Mouse (Mus musculus) brain, embryonic 14.5 days (tissue): ENCODE data around the gene Arl8a.

Experiments
- CTCF ChIP-seq: fragments of 200-500 bp; IDR thresholded peaks from 2 replicates; pipeline ENCODE4 v1.5.1; 2012; ENCODE audit warnings: inconsistent platforms, mild to moderate bottlenecking, moderate library complexity, borderline replicate concordance; ENCODE audit not compliant: insufficient read depth, insufficient read length; ENCODE audit errors: extremely low read depth
- POLR2A ChIP-seq: fragments of 200-500 bp; IDR thresholded peaks from 2 replicates; pipeline ENCODE4 v1.6.1; 2012; ENCODE audit warnings: mild to moderate bottlenecking, inconsistent platforms, borderline replicate concordance; ENCODE audit not compliant: poor library complexity, insufficient read depth, insufficient read length, severe bottlenecking; ENCODE audit errors: extremely low read depth

DNA sequence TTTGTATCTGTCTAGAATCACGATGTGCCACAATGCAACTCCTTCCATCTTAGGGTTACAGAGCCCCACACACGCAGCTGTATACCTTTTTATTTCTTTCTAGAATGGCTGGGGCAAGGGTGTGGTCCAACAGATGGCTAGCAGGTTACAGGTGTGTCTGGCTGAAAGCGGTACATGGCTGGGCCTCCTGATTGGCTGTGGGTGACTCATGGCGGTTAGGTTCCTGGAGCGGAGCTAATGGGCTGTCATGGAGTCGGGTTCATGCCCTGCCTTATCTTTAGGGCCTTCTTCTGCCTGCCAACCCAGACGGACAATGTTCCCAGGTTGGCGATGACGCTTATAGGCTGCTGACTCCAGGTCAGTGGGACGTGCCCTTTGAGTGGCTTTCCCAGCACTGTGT is 34.2 kb downstream of the Arl8a start:
- TF ChIP-seq CTCF (no peak), POLR2A (no peak)
